Mouse (Mus musculus): ENCODE measurements at regions not wholly inside any gene's neighbourhood (a gene's known extent, or its start where the extent isn't known, plus 50 kb on each side); places are given as distances from the start of the nearest gene placed in this dataset.

GRCm38 (mm10) chr12:99632988-99633387, 69.6 kb upstream of the Foxn3 start:
- TF ChIP-seq CTCF (IDR thresholded peaks at IDR 0.05; ENCODE audit: borderline replicate concordance, insufficient read depth, low read depth, low read length) (no peak), POLR2A (IDR thresholded peaks at IDR 0.05; ENCODE audit: borderline replicate concordance, insufficient read depth, low read length) (no peak)
